Mouse (Mus musculus) forebrain, embryonic 14.5 days (tissue): ENCODE measurements at regions not wholly inside any gene's neighbourhood (a gene's known extent, or its start where the extent isn't known, plus 50 kb on each side); places are given as distances from the start of the nearest gene placed in this dataset.

Experiments used
- ATAC-seq: fragments of 200-750 bp; cut with Nextera tagmentation; 2 replicates; pipeline ENCODE4 v1.8.0; 2017; ENCODE audit warnings: mild to moderate bottlenecking, moderate library complexity
- DNase-seq: peaks from one replicate; pipeline ENCODE4 v3.0.0-alpha.2; 2015; ENCODE audit warnings: low spot score
- H3K27ac ChIP-seq: fragments of 300-500 bp; sonication (generic); 2 replicates; pipeline ENCODE4 v1.5.1; 2014; ENCODE audit warnings: low read depth, mild to moderate bottlenecking, control low read depth, low read length, moderate library complexity
- H3K27me3 ChIP-seq: fragments of 300-500 bp; sonication (generic); replicated peaks from 2 replicates; pipeline ENCODE4 v1.6.1; 2014; ENCODE audit warnings: low read length, control low read depth, mixed read lengths; ENCODE audit not compliant: control insufficient read depth, insufficient read depth
- H3K36me3 ChIP-seq: fragments of 300-500 bp; sonication (generic); 2 replicates; pipeline ENCODE4 v1.6.1; 2014; ENCODE audit warnings: low read length, control low read depth; ENCODE audit not compliant: control insufficient read depth, insufficient read depth
- H3K4me1 ChIP-seq: fragments of 300-500 bp; sonication (generic); 2 replicates; pipeline ENCODE4 v1.6.1; 2014; ENCODE audit warnings: antibody characterized with exemption, low read length, control low read depth; ENCODE audit not compliant: control insufficient read depth, insufficient read depth
- H3K4me2 ChIP-seq: fragments of 300-500 bp; sonication (generic); 2 replicates; pipeline ENCODE4 v1.6.1; 2014; ENCODE audit warnings: mild to moderate bottlenecking, control low read depth, low read length
- H3K4me3 ChIP-seq: fragments of 300-500 bp; sonication (generic); 2 replicates; pipeline ENCODE4 v1.5.1; 2014; ENCODE audit warnings: low read depth, low read length, control low read depth
- H3K9ac ChIP-seq: fragments of 300-500 bp; sonication (generic); 2 replicates; pipeline ENCODE4 v1.6.1; 2014; ENCODE audit warnings: mild to moderate bottlenecking, low read length, control low read depth, moderate library complexity
- H3K9me3 ChIP-seq: fragments of 300-500 bp; sonication (generic); replicated peaks from 2 replicates; pipeline ENCODE4 v1.6.1; 2016; ENCODE audit warnings: low read length, control low read depth, mixed read lengths; ENCODE audit not compliant: control insufficient read depth
- WGBS: fragments of 180-500 bp; shearing (Covaris S2); extraction: QIAGEN DNeasy Blood & Tissue Kit; methylation state at CpG from one replicate; pipeline ENCODE4 v1.1.7; 2014; 5-methylcytosine and 5-hydroxymethylcytosine counted together

DNA sequence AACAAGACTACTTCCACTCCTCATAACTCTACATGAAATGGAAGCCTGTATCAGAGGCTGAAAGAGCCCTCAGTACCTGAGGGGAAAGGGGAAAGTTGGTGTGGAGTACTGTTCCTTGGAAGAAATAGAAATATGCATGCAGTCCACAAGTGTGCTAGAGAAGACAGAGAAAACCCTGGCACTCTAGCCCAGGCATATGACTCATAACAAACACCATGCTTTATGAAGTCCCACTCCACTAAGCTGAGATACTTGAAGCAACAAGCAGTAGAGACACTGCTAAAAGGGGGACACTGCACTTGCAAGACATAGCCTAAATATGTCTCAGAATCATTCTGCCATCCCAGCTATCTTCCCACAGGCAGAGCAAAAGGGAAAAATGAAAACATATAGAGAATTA lies 183.2 kb upstream of the Nt5c1b start:
- Histone ChIP-seq H3K4me3 (no peak overlapping the region), H3K27ac (no peak overlapping the region), H3K4me1 (no peaks in the 10 kb centered on the region), H3K36me3 (no peaks in the 10 kb centered on the region), H3K9me3 (no peaks in the 10 kb centered on the region), H3K4me2 (no peak overlapping the region), H3K27me3 (no peaks in the 10 kb centered on the region), H3K9ac (no peak overlapping the region)
- DNase-seq, result no peak
- no peak for ATAC-seq

DNA sequence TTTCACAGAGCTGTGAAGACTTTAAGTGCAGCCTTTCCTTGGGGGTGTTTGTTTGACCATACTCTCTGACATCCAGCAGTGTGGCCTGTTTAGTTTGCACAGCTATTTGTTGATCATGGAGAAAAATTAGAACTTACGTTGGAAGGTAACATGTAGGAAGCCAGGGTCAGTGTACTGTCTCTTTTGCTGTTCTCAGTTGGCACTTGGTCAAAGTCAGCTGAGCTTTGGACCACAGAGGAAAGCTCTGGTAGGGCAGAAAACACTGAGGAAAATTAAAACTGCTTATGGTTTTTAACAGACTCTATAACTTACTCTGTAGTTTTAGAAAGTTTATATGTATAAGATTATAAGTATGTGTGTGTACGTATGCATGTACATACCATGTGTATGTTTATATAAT lies 180.0 kb upstream of the Nt5c1b start:
- 92% methylated on average over 2 of the region's 2 CpGs for WGBS
- H3K9ac ChIP-seq, result no peak overlapping the region

DNA sequence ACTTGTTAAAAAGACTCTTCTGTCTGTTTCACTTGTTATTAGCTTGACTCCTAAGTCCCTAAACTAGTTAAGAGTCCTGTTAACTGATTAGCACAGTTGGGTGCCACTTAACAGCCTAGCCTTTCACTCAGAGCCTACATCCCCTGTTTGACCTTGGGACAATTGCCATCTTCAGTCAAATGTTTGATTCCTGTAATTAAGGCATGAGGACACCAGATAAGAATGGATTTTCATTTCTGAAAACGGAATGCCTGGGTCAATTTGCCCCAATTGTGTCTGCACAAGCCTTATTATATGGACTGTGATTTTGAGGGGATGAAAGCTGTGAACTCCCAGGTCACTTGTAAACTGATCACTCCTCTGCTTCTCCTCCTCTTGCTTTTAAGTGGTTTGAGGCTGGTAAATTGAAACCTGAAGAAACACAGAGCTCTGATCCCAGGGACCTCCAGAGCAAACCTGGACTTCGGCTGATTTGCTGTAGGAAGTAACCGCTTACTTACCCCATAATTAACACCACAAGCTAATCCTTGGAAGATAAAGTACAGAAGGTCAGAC lies 171.8 kb upstream of the Nt5c1b start:
- no peak overlapping the region for H3K4me2 ChIP-seq
- no peaks in the 10 kb centered on the region for H3K36me3 ChIP-seq
- H3K4me3 ChIP-seq, result no peak overlapping the region
- no peaks in the 10 kb centered on the region for H3K4me1 ChIP-seq
- no peaks in the 10 kb centered on the region for H3K9me3 ChIP-seq
- no peak overlapping the region for H3K27ac ChIP-seq
- no peak overlapping the region for H3K9ac ChIP-seq
- WGBS, result 32% methylated on average over 3 of the region's 3 CpGs
- DNase-seq, result no peak
- no peaks in the 10 kb centered on the region for H3K27me3 ChIP-seq
- ATAC-seq, result no peak

More for the DNA sequence above, 180.0 kb upstream of the Nt5c1b start:
- Histone ChIP-seq H3K9me3 (no peaks in the 10 kb centered on the region), H3K36me3 (no peaks in the 10 kb centered on the region), H3K27me3 (no peaks in the 10 kb centered on the region), H3K4me1 (no peaks in the 10 kb centered on the region), H3K4me2 (no peak overlapping the region), H3K4me3 (no peak overlapping the region), H3K27ac (no peak overlapping the region)
- DNase-seq (no peak), ATAC-seq (no peak)

DNA sequence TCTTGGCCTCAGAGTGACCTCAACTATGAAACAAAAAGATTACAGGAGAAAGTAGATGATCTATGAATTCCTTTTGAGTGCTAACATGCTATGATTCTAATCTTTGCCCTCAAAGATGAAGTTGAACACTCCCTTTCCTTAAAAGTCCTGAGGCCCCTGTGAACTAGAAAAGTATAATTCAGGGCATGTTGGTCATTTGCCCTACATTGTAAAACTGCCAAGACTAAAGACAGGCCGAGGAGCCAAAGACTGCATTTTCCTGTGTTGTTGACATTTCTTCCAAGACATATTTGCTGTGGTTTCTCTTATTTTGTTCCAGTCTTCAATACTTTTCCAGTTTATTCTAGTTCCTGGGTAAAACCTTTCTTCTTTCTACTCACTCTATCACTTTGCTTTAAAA lies 159.9 kb upstream of the Nt5c1b start:
- 82% methylated on average over 1 of the region's 1 CpGs for WGBS
- no peak for ATAC-seq

DNA sequence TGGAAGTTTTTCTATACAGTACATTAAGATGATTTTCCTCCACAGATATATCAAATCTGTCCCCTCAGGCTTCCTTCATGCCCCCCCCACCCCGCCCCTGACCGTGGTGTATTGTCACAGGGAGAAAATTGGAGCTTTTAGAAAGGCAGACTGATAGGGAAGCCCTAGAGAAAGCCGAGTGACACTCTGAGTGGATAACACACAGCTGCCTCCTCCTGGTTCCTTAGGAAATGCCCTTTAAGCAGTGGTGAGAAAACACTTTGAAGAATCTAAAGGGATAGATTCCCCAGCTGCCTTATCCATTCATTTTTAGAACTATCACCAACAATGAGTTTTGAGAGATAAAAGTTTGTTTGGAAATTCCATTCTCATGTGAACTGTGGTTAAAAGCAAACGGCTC lies 147.0 kb upstream of the Nt5c1b start:
- Histone ChIP-seq H3K4me2 (no peak overlapping the region), H3K4me3 (no peak overlapping the region), H3K36me3 (no peaks in the 10 kb centered on the region), H3K4me1 (no peaks in the 10 kb centered on the region), H3K9ac (no peak overlapping the region), H3K27ac (no peak overlapping the region), H3K9me3 (no peaks in the 10 kb centered on the region), H3K27me3 (no peaks in the 10 kb centered on the region)
- DNase-seq, result peak; percentile 3
- WGBS, result 45% methylated on average over 4 of the region's 4 CpGs
- ATAC-seq, result no peak

More for the DNA sequence above, 159.9 kb upstream of the Nt5c1b start:
- no peak overlapping the region for H3K4me2 ChIP-seq
- no peaks in the 10 kb centered on the region for H3K4me1 ChIP-seq
- no peak overlapping the region for H3K27ac ChIP-seq
- no peaks in the 10 kb centered on the region for H3K27me3 ChIP-seq
- DNase-seq, result no peak
- no peak overlapping the region for H3K9ac ChIP-seq
- no peaks in the 10 kb centered on the region for H3K36me3 ChIP-seq
- no peaks in the 10 kb centered on the region for H3K9me3 ChIP-seq
- no peak overlapping the region for H3K4me3 ChIP-seq

DNA sequence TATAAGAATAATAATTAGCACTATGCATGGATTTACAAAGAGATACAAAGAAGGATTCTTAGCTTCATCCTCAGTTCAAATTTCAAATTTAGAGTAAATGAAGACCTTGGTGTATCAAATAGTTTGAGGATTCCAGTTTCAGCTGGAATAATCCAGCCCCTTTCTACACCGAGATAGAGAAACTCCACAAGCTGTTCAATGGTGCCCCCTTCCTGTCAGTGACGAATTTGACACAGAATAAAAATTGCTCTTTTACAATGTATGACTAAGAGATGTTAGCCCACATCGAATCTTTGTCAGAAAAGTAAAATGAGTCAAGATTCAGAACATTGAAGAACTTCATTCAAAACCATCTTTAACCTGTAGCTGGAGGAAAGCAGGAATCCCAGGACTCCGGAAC lies 145.9 kb upstream of the Nt5c1b start:
- WGBS, result 37% methylated on average over 4 of the region's 4 CpGs
- H3K4me3 ChIP-seq, result no peak overlapping the region
- no peaks in the 10 kb centered on the region for H3K27me3 ChIP-seq
- no peaks in the 10 kb centered on the region for H3K9me3 ChIP-seq
- no peaks in the 10 kb centered on the region for H3K36me3 ChIP-seq
- ATAC-seq (peak; percentile 61; the same call in 1 of the 2 replicates), DNase-seq (peak; percentile 66)
- no peak overlapping the region for H3K27ac ChIP-seq
- H3K4me1 ChIP-seq, result no peaks in the 10 kb centered on the region
- H3K9ac ChIP-seq, result no peak overlapping the region
- no peak overlapping the region for H3K4me2 ChIP-seq

DNA sequence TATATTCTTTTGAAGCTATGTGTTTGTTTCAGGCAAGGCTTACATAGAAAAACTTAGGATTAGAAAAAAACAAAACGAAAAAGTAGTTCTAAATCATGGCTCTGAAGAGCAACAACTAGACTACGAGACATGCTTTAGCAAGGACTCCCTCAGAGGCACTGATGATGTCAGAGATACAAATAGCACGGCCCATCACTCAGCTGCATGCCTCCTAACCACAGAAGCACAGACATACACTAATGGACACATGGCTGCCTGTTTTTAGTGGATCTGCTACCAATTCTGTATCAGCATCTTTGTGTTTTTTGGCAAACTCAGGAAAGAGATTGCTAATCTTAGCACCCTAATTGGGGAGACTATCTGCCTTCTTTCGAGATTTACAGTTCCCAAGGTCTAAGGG lies 138.6 kb upstream of the Nt5c1b start:
- no peak for DNase-seq
- Histone ChIP-seq H3K9me3 (no peaks in the 10 kb centered on the region), H3K9ac (no peak overlapping the region), H3K36me3 (no peaks in the 10 kb centered on the region), H3K4me3 (no peak overlapping the region), H3K4me1 (no peaks in the 10 kb centered on the region), H3K4me2 (no peak overlapping the region), H3K27ac (no peak overlapping the region), H3K27me3 (no peaks in the 10 kb centered on the region)
- no peak for ATAC-seq
- 80% methylated on average over 4 of the region's 4 CpGs for WGBS

DNA sequence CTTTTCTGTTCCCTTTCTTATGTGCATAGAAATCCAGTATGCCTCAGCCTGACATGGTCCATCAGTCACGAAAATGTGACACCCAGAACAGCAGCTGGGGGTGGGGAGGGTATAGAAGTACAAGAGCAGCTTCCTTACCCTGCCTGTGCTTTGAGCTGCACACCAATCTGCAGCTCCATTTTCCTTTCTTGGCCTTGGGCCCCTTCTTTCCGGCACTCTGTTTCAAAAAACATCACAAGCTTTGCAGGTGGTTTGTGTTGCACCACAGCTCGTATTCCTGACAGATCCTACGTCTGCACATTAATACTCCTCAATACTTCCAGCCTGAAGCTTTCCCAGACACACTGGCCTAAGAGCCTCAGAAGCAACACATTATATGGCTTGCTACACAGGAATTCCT lies 138.1 kb upstream of the Nt5c1b start:
- Histone ChIP-seq H3K36me3 (no peaks in the 10 kb centered on the region), H3K9ac (no peak overlapping the region), H3K27me3 (no peaks in the 10 kb centered on the region), H3K27ac (no peak overlapping the region), H3K9me3 (no peaks in the 10 kb centered on the region), H3K4me3 (no peak overlapping the region), H3K4me1 (no peaks in the 10 kb centered on the region), H3K4me2 (no peak overlapping the region)
- WGBS, result 62% methylated on average over 4 of the region's 4 CpGs
- DNase-seq (no peak), ATAC-seq (no peak)

DNA sequence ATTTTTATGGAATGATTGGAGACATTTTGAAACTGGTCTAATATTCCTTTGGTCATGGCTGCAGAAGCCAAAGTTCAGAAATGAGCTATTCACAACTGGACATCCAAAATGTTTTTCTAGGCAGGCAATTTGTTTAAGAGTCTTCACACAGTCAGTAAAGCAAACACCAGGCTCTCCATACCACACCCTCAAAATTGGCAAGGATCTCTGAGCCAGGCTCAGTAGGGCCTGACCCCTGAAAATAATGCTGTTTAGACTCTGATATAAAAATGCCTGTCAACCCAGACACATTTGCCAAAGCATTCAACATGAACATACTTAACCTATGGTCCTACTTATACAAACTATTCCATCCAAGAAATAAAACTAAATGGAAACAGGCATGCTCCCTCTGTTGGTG lies 121.7 kb upstream of the Nt5c1b start:
- Histone ChIP-seq H3K9ac (no peak overlapping the region), H3K4me3 (no peak overlapping the region), H3K4me1 (no peaks in the 10 kb centered on the region), H3K9me3 (no peaks in the 10 kb centered on the region), H3K4me2 (no peak overlapping the region), H3K36me3 (no peaks in the 10 kb centered on the region), H3K27me3 (no peaks in the 10 kb centered on the region), H3K27ac (no peak overlapping the region)
- DNase-seq (no peak), ATAC-seq (no peak)
